Mouse (Mus musculus) stomach, postnatal 0 days (tissue): ENCODE measurements around the gene Ap3d1.

Experiments used
- CTCF ChIP-seq: IDR thresholded peaks from 2 replicates; pipeline ENCODE4 v1.5.1; 2016; ENCODE audit warnings: antibody characterized with exemption, low read depth, mild to moderate bottlenecking, moderate library complexity
- EP300 ChIP-seq: optimal IDR thresholded peaks from 2 replicates; pipeline ENCODE3; 2016; ENCODE audit warnings: antibody characterized with exemption

DNA sequence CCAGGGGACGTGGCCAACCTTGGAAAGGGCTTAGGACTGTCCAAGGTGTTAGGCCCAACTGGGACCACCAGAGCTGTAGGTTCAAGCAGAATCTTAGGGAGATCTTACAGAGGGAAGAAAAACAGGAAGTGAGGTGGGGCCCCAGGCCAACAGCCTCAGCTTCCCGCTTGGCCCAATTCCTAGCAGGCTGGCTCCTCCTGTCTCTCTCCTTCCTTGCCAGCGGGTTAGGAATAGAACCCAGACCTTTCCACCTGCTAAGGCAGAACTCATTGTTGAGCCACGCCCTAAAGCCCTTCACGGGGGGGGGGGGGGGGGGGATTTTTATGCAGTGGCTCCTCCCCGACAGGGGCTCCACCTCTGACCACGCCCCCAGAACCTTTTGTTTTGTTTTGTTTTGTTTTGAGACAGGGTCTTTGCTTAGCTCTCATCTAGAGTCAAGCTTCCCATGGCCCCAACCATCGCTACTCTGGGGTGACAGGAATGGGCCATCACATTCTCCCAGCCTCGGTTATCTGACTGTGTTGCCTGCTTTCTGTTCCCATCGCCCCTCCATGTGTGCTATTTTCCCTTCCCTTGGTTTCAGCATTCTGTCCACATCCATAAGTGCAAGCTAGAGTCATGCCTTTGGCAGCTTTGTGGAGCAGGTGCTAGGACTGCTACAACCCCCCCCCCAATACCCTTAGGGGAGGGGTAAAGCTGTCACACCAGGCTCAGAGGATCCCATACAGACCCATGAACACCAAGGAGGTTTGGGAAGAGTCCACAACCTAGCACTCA, 63.3 kb downstream of the Ap3d1 start:
- TF ChIP-seq CTCF (no peak), EP300 (no peak)
